Mouse (Mus musculus) intestine, postnatal 0 days (tissue): ENCODE data around the gene Leprot. TPM values are rescaled to one million over a fixed set of nuclear protein-coding genes. Genes with fewer than 3 reads are reported as not detected.

ENCODE experiments used
- ATAC-seq: fragments of 200-750 bp; cut with Nextera tagmentation; 2 replicates; pipeline ENCODE4 v1.8.0; 2017; ENCODE audit warnings: mild to moderate bottlenecking, moderate TSS enrichment, moderate library complexity
- H3K27ac ChIP-seq: fragments of 300-500 bp; sonication (generic); 2 replicates; pipeline ENCODE4 v1.5.1; 2014; ENCODE audit warnings: mild to moderate bottlenecking, low read depth, low read length, moderate library complexity
- H3K27me3 ChIP-seq: fragments of 300-500 bp; sonication (generic); replicated peaks from 2 replicates; pipeline ENCODE4 v1.6.1; 2014; ENCODE audit warnings: low read length, mixed read lengths; ENCODE audit not compliant: control insufficient read depth, insufficient read depth
- H3K36me3 ChIP-seq: fragments of 300-500 bp; sonication (generic); 2 replicates; pipeline ENCODE4 v1.6.1; 2014; ENCODE audit warnings: mild to moderate bottlenecking, moderate library complexity; ENCODE audit not compliant: control insufficient read depth, insufficient read depth
- H3K4me1 ChIP-seq: fragments of 300-500 bp; sonication (generic); replicated peaks from 2 replicates; pipeline ENCODE4 v1.6.1; 2014; ENCODE audit warnings: antibody characterized with exemption, low read length, mixed read lengths; ENCODE audit not compliant: control insufficient read depth, insufficient read depth
- H3K4me2 ChIP-seq: fragments of 300-500 bp; sonication (generic); replicated peaks from 2 replicates; pipeline ENCODE4 v1.6.1; 2014; ENCODE audit warnings: low read depth, mild to moderate bottlenecking, moderate library complexity
- H3K4me3 ChIP-seq: fragments of 300-500 bp; sonication (generic); 2 replicates; pipeline ENCODE4 v1.5.1; 2014; ENCODE audit warnings: low read depth, low read length
- H3K9ac ChIP-seq: fragments of 300-500 bp; sonication (generic); 2 replicates; pipeline ENCODE4 v1.6.1; 2014; ENCODE audit warnings: mild to moderate bottlenecking, low read depth, low read length
- H3K9me3 ChIP-seq: fragments of 300-500 bp; sonication (generic); 2 replicates; pipeline ENCODE4 v1.6.1; 2016; ENCODE audit warnings: mixed run types; ENCODE audit not compliant: control insufficient read depth
- CTCF ChIP-seq: sonication (generic); IDR thresholded peaks from 2 replicates; pipeline ENCODE4 v1.5.1; 2016; ENCODE audit warnings: low read depth, mild to moderate bottlenecking, control low read depth, antibody characterized with exemption, moderate library complexity
- WGBS: fragments of 180-500 bp; shearing (Covaris S2); extraction: QIAGEN DNeasy Blood & Tissue Kit; methylation state at CpG from one replicate; pipeline ENCODE4 v1.1.7; 2014; 5-methylcytosine and 5-hydroxymethylcytosine counted together
- polyA plus RNA-seq: library from polyadenylated mRNA; unstranded; fragments of >200 nt; fragmentation: Nextera tagmentation; extraction: Ambion mirVana; gene quantifications from 2 replicates; pipeline ENCODE4 v1.2.1, GENCODE M21; 2015

Gene Leprot
- polyA plus RNA-seq, 1 experiment from 2014 or later, result 137 TPM

- H3K4me1 ChIP-seq, result no peaks in the 10 kb centered on the region
- ATAC-seq, result no peak
- WGBS, result 88% methylated on average over 5 of the region's 5 CpGs
- H3K27ac ChIP-seq, result no peak overlapping the region
- TF ChIP-seq CTCF, result no peak
- H3K27me3 ChIP-seq, result no peaks in the 10 kb centered on the region
- H3K9ac ChIP-seq, result no peak overlapping the region
- H3K4me3 ChIP-seq, result no peak overlapping the region
- H3K36me3 ChIP-seq, result no peaks in the 10 kb centered on the region
- no peak overlapping the region for H3K4me2 ChIP-seq
- no peaks in the 10 kb centered on the region for H3K9me3 ChIP-seq
Measured at GRCm38 (mm10) chr4:101621241-101621640, 26.3 kb upstream of the Leprot start.

- H3K4me3 ChIP-seq, result no peak overlapping the region
- no peak for TF ChIP-seq CTCF
- H3K9me3 ChIP-seq, result no peaks in the 10 kb centered on the region
- H3K27ac ChIP-seq, result no peak overlapping the region
- H3K4me2 ChIP-seq, result no peak overlapping the region
- H3K4me1 ChIP-seq, result no peaks in the 10 kb centered on the region
- no peaks in the 10 kb centered on the region for H3K36me3 ChIP-seq
- ATAC-seq, result no peak
- no peaks in the 10 kb centered on the region for H3K27me3 ChIP-seq
- H3K9ac ChIP-seq, result no peak overlapping the region
- 86% methylated on average over 5 of the region's 5 CpGs for WGBS
Measured at GRCm38 (mm10) chr4:101625278-101625677, 22.2 kb upstream of the Leprot start.

- no peak for ATAC-seq
- no peak overlapping the region for H3K9ac ChIP-seq
- no peaks in the 10 kb centered on the region for H3K4me1 ChIP-seq
- H3K27me3 ChIP-seq, result no peaks in the 10 kb centered on the region
- no peak overlapping the region for H3K4me2 ChIP-seq
- no peak overlapping the region for H3K27ac ChIP-seq
- no peak for TF ChIP-seq CTCF
- H3K9me3 ChIP-seq, result no peaks in the 10 kb centered on the region
- no peak overlapping the region for H3K4me3 ChIP-seq
- WGBS, result 66% methylated on average over 2 of the region's 2 CpGs
- H3K36me3 ChIP-seq, result no peaks in the 10 kb centered on the region
Measured at GRCm38 (mm10) chr4:101635596-101635995, 11.9 kb upstream of the Leprot start.

- Histone ChIP-seq H3K9ac (no peak overlapping the region), H3K4me3 (no peak overlapping the region), H3K27me3 (no peaks in the 10 kb centered on the region), H3K4me2 (no peak overlapping the region), H3K27ac (no peak overlapping the region), H3K36me3 (no peaks in the 10 kb centered on the region), H3K9me3 (no peaks in the 10 kb centered on the region), H3K4me1 (no peaks in the 10 kb centered on the region)
- no peak for ATAC-seq
- WGBS, result 87% methylated on average over 1 of the region's 1 CpGs
- no peak for TF ChIP-seq CTCF
Measured at GRCm38 (mm10) chr4:101637472-101637871, 10.0 kb upstream of the Leprot start.

GRCm38 (mm10) chr4:101640631-101641030 is 6.9 kb upstream of the Leprot start:
- no peak overlapping the region for H3K9ac ChIP-seq
- WGBS, result 59% methylated on average over 5 of the region's 5 CpGs
- ATAC-seq, result no peak
- H3K4me1 ChIP-seq, result no peaks in the 10 kb centered on the region
- TF ChIP-seq CTCF, result no peak
- no peaks in the 10 kb centered on the region for H3K36me3 ChIP-seq
- H3K27ac ChIP-seq, result no peak overlapping the region
- no peaks in the 10 kb centered on the region for H3K9me3 ChIP-seq
- no peaks in the 10 kb centered on the region for H3K27me3 ChIP-seq
- no peak overlapping the region for H3K4me2 ChIP-seq
- H3K4me3 ChIP-seq, result no peak overlapping the region

- 0 out of 2 replicates have a peak, but pooled peaks have one; percentile 9 for TF ChIP-seq CTCF
Measured at GRCm38 (mm10) chr4:101642708-101643107, 4.8 kb upstream of the Leprot start.

GRCm38 (mm10) chr4:101643216-101643615 is 4.3 kb upstream of the Leprot start:
- Histone ChIP-seq H3K4me2 (no peak overlapping the region), H3K27ac (no peak overlapping the region), H3K4me3 (no peak overlapping the region), H3K9me3 (no peaks in the 10 kb centered on the region), H3K9ac (no peak overlapping the region), H3K36me3 (no peaks in the 10 kb centered on the region), H3K4me1 (no peaks in the 10 kb centered on the region), H3K27me3 (no peaks in the 10 kb centered on the region)
- TF ChIP-seq CTCF, result no peak
- WGBS, result 57% methylated on average over 4 of the region's 4 CpGs
- no peak for ATAC-seq

More at GRCm38 (mm10) chr4:101642708-101643107, 4.8 kb upstream of the Leprot start:
- no peaks in the 10 kb centered on the region for H3K4me1 ChIP-seq
- no peak for ATAC-seq
- no peak overlapping the region for H3K27ac ChIP-seq
- H3K4me3 ChIP-seq, result no peak overlapping the region
- WGBS, result 80% methylated on average over 6 of the region's 6 CpGs
- H3K27me3 ChIP-seq, result no peaks in the 10 kb centered on the region
- no peak overlapping the region for H3K4me2 ChIP-seq
- H3K9ac ChIP-seq, result no peak overlapping the region
- no peaks in the 10 kb centered on the region for H3K9me3 ChIP-seq
- no peaks in the 10 kb centered on the region for H3K36me3 ChIP-seq
